Mouse (Mus musculus) gastrocnemius, postnatal 10 days (tissue): Measurements from ENCODE around the gene Galnt6. TPM values are rescaled to one million over a fixed set of nuclear protein-coding genes. Genes with fewer than 3 reads are reported as not detected.
"Not testable (repeated sequence)": the region's sequence is repeated elsewhere in the genome, so short reads cannot be mapped to it uniquely, and the experiment has no call there.

ENCODE experiments used
- DNase-seq: peaks from one replicate; pipeline ENCODE4 v3.0.0; 2021; ENCODE audit warnings: mixed read lengths
- long read RNA-seq, 2 experiments: library from polyadenylated mRNA; stranded (forward); transcript quantifications; one replicate each; pipeline ENCODE4 v2.0.0; 2021
- total RNA-seq, 2 experiments: library from RNA; stranded (reverse); gene quantifications; 2 replicates each; pipeline ENCODE4 v1.2.3; 2021

Gene Galnt6
- 1 to 10 TPM in 1 of 2 experiments, under 1 TPM in 1; 0.23 to 1.6 TPM for total RNA-seq
- long read RNA-seq, experiment 1 = 0 reads
- long read RNA-seq, experiment 2 = 0 reads

DNA sequence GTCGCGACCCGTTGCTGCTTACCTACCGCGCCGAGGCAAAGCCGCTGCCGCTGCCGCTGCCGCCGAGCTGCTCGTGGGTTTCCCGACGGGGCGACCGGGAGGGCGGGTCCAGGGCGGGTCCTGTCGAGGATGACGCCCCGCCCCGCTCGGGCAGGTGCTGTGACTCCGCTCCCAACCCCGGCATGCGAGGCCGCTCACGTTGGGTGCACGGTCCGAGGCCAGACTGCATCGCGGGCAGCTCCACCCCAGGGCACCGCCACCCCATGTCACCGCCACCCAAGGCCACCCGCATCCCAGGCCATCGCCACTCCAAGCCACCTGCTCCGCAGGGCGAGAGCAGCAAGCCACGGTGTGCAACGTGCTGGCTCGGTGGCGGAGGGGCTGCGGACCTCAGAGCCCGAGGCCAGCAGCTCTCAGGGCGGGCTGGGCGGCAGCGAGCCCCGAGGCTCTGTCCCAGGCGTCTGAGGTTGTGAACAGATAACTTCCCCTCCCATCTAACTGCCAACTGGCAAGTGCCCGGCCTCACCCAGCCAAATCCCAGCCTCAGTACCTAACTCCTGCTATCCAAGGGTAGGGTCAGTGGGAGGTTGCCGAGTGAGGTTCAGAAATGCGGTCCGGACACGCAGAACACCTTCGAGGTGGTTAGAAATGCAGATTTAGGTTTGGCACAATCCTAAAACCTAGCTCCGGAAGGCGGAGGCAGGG is at the start of gene Galnt6:
Gene Galnt6, minus strand, starts transcription at position 96 of the 705 bp plus-strand sequence.
- DNase-seq = peak; percentile 20

GRCm38 (mm10) chr15:100777020-100778016 is 48.1 kb upstream of the Galnt6 start:
- peak; percentile 18 for DNase-seq

- DNase-seq = no peak
These were observed 47.2 kb upstream of the Galnt6 start for GRCm38 (mm10) chr15:100776424-100776823.

- no peak for DNase-seq
These were observed 46.3 kb upstream of the Galnt6 start for GRCm38 (mm10) chr15:100775189-100776166.

- DNase-seq = not testable (repeated sequence)
These were observed 44.7 kb upstream of the Galnt6 start for GRCm38 (mm10) chr15:100773859-100774258.

GRCm38 (mm10) chr15:100772685-100773084 is 43.5 kb upstream of the Galnt6 start:
- DNase-seq = no peak

DNA sequence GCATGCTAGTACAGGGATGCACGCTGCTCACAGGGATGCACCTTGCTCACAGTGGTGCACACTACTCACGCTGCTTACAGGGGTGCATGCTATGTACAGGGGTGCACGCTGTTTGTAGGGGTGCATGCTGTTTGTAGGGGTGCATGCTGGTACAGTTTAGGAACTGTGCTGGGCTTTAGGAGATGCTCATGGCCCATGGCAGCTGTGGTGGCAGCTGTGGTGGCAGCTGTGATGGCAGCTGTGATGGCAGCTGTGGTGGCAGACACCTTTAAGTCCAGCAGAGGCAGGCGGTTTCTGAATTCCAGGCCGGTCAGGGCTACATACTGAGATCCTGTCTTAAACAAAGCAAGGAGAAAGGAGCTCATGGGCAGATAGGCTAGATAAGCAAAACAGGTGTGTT is 41.2 kb upstream of the Galnt6 start:
- DNase-seq = no peak

GRCm38 (mm10) chr15:100769023-100769422 is 39.8 kb upstream of the Galnt6 start:
- DNase-seq = not testable (repeated sequence)

DNA sequence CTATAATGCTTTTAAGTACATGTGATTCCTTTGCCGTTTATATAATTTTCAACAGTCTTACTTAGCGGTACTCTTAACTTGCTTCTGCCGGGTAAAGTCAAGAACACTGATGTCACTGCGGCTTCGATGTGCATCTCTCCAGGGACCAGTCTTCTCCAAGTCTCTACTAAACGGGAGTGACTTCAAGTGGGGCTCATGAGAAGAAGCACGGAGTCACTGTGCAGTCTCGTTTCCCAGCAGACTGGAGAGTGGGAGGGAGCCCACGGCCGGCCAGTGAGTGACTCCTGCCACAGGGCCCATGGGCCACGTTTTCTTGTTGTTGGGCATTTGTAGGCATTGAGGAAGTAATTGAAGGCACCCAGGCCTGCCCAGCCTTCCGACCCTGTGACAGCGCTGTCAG is 38.7 kb upstream of the Galnt6 start:
- no peak for DNase-seq

GRCm38 (mm10) chr15:100766826-100767225 is 37.6 kb upstream of the Galnt6 start:
- no peak for DNase-seq

GRCm38 (mm10) chr15:100764163-100764951 is 35.2 kb upstream of the Galnt6 start:
- no peak for DNase-seq

DNA sequence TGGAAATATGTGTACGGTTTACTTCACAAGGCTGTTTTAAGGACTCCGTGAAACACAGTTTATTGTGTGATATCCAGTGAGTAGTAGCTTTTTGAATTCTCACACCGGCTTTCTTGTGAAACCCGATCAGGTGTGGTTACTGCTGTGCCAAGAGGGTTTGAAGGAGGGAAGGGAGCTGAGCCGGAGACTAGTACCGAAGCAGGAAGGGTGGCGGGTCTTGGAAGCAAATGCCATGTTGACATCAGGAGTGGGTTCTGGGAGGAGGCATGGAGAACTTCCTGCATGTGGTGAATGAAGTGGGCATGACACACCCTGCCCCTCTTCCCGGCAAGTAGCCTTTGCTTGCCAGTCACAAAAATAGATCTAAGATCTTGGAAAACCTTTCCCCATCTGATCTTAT is 33.5 kb upstream of the Galnt6 start:
- no peak for DNase-seq

GRCm38 (mm10) chr15:100761419-100762185 is 32.4 kb upstream of the Galnt6 start, which contains the start of gene Slc4a8:
Gene Slc4a8, plus strand, starts transcription at chr15:100761747.
- peak; percentile 76 for DNase-seq

GRCm38 (mm10) chr15:100761036-100761418 is 31.9 kb upstream of the Galnt6 start:
- DNase-seq = no peak

DNA sequence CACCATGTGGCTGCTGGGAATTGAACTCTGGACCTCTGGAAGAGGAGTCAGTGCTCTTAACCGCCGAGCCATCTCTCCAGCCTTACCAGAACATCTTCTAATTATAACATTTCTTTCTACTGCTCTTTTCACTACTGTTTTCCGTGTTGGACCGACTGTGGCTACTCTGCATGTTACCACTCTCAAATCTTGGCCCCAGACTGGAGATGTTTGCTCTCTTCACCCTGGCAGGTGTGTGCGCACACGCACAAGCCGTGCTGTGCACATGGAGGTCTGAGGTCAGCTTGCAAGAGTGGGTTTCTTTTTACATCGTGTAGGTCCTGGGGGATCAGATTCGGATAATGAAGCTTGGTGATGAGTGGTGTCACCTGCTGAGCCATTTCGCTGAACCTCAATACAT is 30.1 kb upstream of the Galnt6 start:
- DNase-seq = no peak

GRCm38 (mm10) chr15:100757527-100757978 is 28.4 kb upstream of the Galnt6 start:
- peak; percentile 54 for DNase-seq

GRCm38 (mm10) chr15:100755881-100756624 is 26.9 kb upstream of the Galnt6 start:
- DNase-seq = peak; percentile 32

DNA sequence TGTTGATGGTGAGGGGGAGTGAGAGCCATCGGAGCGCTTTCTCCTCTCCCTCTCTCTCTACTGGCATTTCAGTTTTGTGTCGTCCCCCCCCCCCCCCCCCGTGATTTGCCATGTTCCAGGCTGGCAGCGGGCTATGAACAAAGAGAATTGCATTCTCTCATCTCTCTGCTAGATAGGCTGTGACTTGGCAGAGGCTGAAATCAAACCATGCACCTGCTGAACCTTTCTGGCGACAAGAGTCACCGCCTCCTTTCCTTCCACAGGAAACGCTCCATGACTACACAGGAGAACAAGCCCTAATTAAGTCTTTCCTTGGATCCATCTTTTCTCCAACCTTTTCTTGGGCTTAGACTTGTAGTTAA is 26.3 kb upstream of the Galnt6 start:
- no peak for DNase-seq

DNA sequence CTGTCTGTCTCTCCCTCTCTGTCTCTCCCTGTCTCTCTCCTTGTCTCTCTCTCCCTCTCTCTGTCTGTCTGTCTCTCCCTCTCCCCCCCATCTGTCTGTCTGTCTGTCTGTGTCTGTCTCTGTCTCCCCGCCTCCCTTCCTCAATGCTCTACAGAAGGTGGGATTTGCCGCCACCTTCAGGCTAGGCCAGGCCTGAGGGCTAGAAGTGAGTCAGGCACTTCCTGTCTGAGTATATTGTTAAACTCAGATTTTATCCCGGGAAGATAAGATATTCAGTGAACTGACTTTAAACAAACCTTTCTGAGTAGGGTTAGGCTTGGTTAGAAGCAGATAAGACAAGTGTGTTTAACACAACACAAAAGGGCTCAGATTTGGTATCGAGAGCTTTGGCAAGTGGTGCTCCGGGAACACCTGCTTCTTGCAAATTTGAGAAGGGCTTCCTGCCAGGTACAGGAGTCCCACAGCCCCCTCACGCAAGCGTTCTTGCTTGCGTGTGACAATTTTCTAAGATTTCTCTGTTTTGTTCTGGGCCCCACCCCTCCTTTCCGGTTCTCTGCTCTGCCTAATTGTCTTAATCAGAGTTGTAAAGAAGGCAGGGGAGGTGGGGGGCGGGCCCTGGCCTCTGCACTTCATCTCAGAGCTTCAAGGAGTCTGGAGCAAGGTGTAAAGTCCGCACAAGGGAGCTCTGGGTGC is 25.8 kb upstream of the Galnt6 start:
- DNase-seq = no peak
